27 mouse cellular contexts compared by ENCODE assay signal in the genomic region with DNA sequence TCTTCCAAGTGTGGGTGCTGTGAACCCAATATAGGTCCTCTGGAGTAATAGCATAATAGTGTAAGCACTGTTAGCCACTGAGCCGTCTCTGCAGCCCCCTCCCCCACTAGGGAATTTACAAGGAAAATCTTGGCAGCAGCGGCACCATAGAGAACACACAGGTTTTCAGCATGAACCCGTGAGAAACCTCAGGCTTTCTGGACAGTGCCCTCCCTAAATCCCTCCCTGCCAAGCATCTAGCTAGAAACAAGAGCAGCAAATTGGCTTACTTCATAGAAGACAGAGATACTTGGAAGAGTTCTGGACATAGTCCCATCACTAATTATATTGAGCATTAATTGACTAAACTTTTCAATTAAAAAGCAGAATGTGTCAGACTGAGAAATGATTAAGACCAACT. TPM values are rescaled to one million over a fixed set of nuclear protein-coding genes. Genes with fewer than 3 reads are reported as not detected.
DNase-seq lines count a peak whose midpoint lies in the region; ATAC-seq and TF ChIP-seq lines count a peak whose summit lies in the region.
"Had no signal": no experiment of that assay in that cellular context is flagged by ENCODE, and none has a peak within 500 bp of the region (broad histone marks: within the 10 kb centered on the region; RNA-seq: fewer than 3 reads in every experiment).

No protein-coding gene starts in this region.

- WGBS in forebrain, embryonic 16.5 days: 35% methylated on average over 3 of the region's 3 CpGs
- 64% methylated on average over 3 of the region's 3 CpGs for WGBS in forebrain, embryonic 11.5 days
- 39% methylated on average over 3 of the region's 3 CpGs for WGBS in limb, embryonic 13.5 days
- WGBS in limb, embryonic 10.5 days: 69% methylated on average over 3 of the region's 3 CpGs

- TF ChIP-seq CTCF in E14TG2a.4 (conservative IDR thresholded peaks at IDR 0.05; ENCODE audit: low read length): no peak
- no peak for TF ChIP-seq CTCF in brain, embryonic 14.5 days (IDR thresholded peaks at IDR 0.05; ENCODE audit: borderline replicate concordance, extremely low read depth, insufficient read depth, insufficient read length)

- no peak for DNase-seq in forebrain, embryonic 11.5 days (ENCODE audit: low spot score)
- DNase-seq in limb, embryonic 10.5 days (ENCODE audit: low spot score): no peak
- peak; percentile 85 for DNase-seq in brain, embryonic 14.5 days (ENCODE audit: low read depth)
- DNase-seq in layer of hippocampus, adult 8-10 months (ENCODE audit: low spot score in 2 of 2): no peak
- DNase-seq: adrenal gland, adult 8-10 months; adrenal gland, postnatal 25 days; B cell, adult 2 months; cerebellum, adult 18-20 months; cerebellum, adult 9-10 months; cerebellum, postnatal 14 days; gastrocnemius, postnatal 25 days; heart, adult 2 months; heart, postnatal 14 days had no signal

- H3K4me1 ChIP-seq in forebrain, embryonic 16.5 days (replicated peaks; ENCODE audit: control insufficient read depth, insufficient read depth, low read length): peaks cover 5% of the 10 kb centered on the region; the same call in 1 of the 2 replicates
- H3K4me1 ChIP-seq in forebrain, embryonic 11.5 days (replicated peaks; ENCODE audit: control insufficient read depth, insufficient read depth, low read length): no peaks in the 10 kb centered on the region
- H3K4me1 ChIP-seq in limb, embryonic 13.5 days: 0 out of 2 replicates have a peak, but pooled peaks cover 2% of the 10 kb centered on the region
- H3K4me1 ChIP-seq in limb, embryonic 10.5 days: no peaks in the 10 kb centered on the region
- peaks cover 3% of the 10 kb centered on the region for H3K4me1 ChIP-seq in E14TG2a.4 (replicated peaks; ENCODE audit: low read depth, low read length)
- H3K4me1 ChIP-seq: embryonic facial prominence, embryonic 12.5 days; embryonic facial prominence, embryonic 15.5 days; heart, embryonic 10.5 days; heart, embryonic 13.5 days; hindbrain, embryonic 12.5 days had no signal

- H3K36me3 ChIP-seq in forebrain, embryonic 16.5 days (ENCODE audit: control insufficient read depth, insufficient read depth): no peaks in the 10 kb centered on the region
- H3K36me3 ChIP-seq in forebrain, embryonic 11.5 days (ENCODE audit: control insufficient read depth, insufficient read depth, low read length): no peaks in the 10 kb centered on the region
- H3K36me3 ChIP-seq in limb, embryonic 13.5 days: no peaks in the 10 kb centered on the region
- H3K36me3 ChIP-seq in limb, embryonic 10.5 days: no peaks in the 10 kb centered on the region
- H3K36me3 ChIP-seq in E14TG2a.4 (ENCODE audit: insufficient read depth, low read length): no peaks in the 10 kb centered on the region
- H3K36me3 ChIP-seq: embryonic facial prominence, embryonic 12.5 days; embryonic facial prominence, embryonic 15.5 days; heart, embryonic 10.5 days; heart, embryonic 13.5 days; hindbrain, embryonic 12.5 days; hindbrain, embryonic 15.5 days had no signal

- peak; percentile 31; the same call in 1 of the 2 replicates for ATAC-seq in forebrain, embryonic 16.5 days
- ATAC-seq in forebrain, embryonic 11.5 days (replicated peaks; ENCODE audit: low FRiP score): no peak
- ATAC-seq in limb, embryonic 13.5 days (ENCODE audit: low FRiP score, low read depth): 0 out of 2 replicates have a peak, but pooled peaks have one; percentile 19
- ATAC-seq: activated CD4-positive, CD25-positive, alpha-beta regulatory T cell, adult 4 months; forebrain, embryonic 13.5 days; intestine, postnatal 0 days had no signal

- no peak overlapping the region for H3K9ac ChIP-seq in forebrain, embryonic 16.5 days (replicated peaks; ENCODE audit: low read depth, low read length)
- H3K9ac ChIP-seq in forebrain, embryonic 11.5 days (ENCODE audit: low read length): no peak overlapping the region
- H3K9ac ChIP-seq in limb, embryonic 13.5 days: no peak overlapping the region
- H3K9ac ChIP-seq: embryonic facial prominence, embryonic 12.5 days; embryonic facial prominence, embryonic 15.5 days; forebrain, embryonic 13.5 days; heart, embryonic 13.5 days; hindbrain, embryonic 12.5 days; hindbrain, embryonic 15.5 days had no signal

- no peak overlapping the region for H3K27ac ChIP-seq in forebrain, embryonic 16.5 days (ENCODE audit: low read length)
- no peak overlapping the region for H3K27ac ChIP-seq in forebrain, embryonic 11.5 days (ENCODE audit: low read depth, low read length)
- H3K27ac ChIP-seq in limb, embryonic 13.5 days: no peak overlapping the region
- H3K27ac ChIP-seq in limb, embryonic 10.5 days: no peak overlapping the region
- H3K27ac ChIP-seq: embryonic facial prominence, embryonic 12.5 days; embryonic facial prominence, embryonic 15.5 days; forebrain, embryonic 13.5 days; heart, adult 2 months; heart, embryonic 10.5 days; heart, embryonic 13.5 days; hindbrain, embryonic 12.5 days; hindbrain, embryonic 15.5 days had no signal

- no peak overlapping the region for H3K4me2 ChIP-seq in forebrain, embryonic 16.5 days (ENCODE audit: low read length)
- H3K4me2 ChIP-seq in forebrain, embryonic 11.5 days (ENCODE audit: low read depth, low read length, severe bottlenecking): no peak overlapping the region
- no peak overlapping the region for H3K4me2 ChIP-seq in limb, embryonic 13.5 days (replicated peaks)
- H3K4me2 ChIP-seq: embryonic facial prominence, embryonic 12.5 days; embryonic facial prominence, embryonic 15.5 days; forebrain, embryonic 13.5 days; heart, embryonic 13.5 days; hindbrain, embryonic 12.5 days; hindbrain, embryonic 15.5 days had no signal

- no peaks in the 10 kb centered on the region for H3K9me3 ChIP-seq in forebrain, embryonic 16.5 days (ENCODE audit: control insufficient read depth, low read length)
- no peaks in the 10 kb centered on the region for H3K9me3 ChIP-seq in forebrain, embryonic 11.5 days (ENCODE audit: control insufficient read depth, low read length)
- H3K9me3 ChIP-seq in limb, embryonic 13.5 days: no peaks in the 10 kb centered on the region
- H3K9me3 ChIP-seq in limb, embryonic 10.5 days (replicated peaks): no peaks in the 10 kb centered on the region
- no peaks in the 10 kb centered on the region for H3K9me3 ChIP-seq in E14TG2a.4 (ENCODE audit: low read length)
- H3K9me3 ChIP-seq: embryonic facial prominence, embryonic 12.5 days; embryonic facial prominence, embryonic 15.5 days; forebrain, embryonic 13.5 days; heart, embryonic 10.5 days; heart, embryonic 13.5 days; hindbrain, embryonic 12.5 days; hindbrain, embryonic 15.5 days had no signal

- H3K27me3 ChIP-seq in forebrain, embryonic 16.5 days (replicated peaks; ENCODE audit: control insufficient read depth, insufficient read depth, low read length): no peaks in the 10 kb centered on the region
- no peaks in the 10 kb centered on the region for H3K27me3 ChIP-seq in forebrain, embryonic 11.5 days (ENCODE audit: control insufficient read depth, insufficient read depth, low read length)
- H3K27me3 ChIP-seq in limb, embryonic 13.5 days: no peaks in the 10 kb centered on the region
- no peaks in the 10 kb centered on the region for H3K27me3 ChIP-seq in limb, embryonic 10.5 days (ENCODE audit: low read depth, poor library complexity, severe bottlenecking)
- H3K27me3 ChIP-seq in E14TG2a.4 (ENCODE audit: insufficient read depth, low read length): no peaks in the 10 kb centered on the region; the same call in 1 of the 2 replicates
- H3K27me3 ChIP-seq: CH12.LX; embryonic facial prominence, embryonic 12.5 days; embryonic facial prominence, embryonic 15.5 days; forebrain, embryonic 13.5 days; heart, embryonic 13.5 days; hindbrain, embryonic 12.5 days; hindbrain, embryonic 15.5 days had no signal

- H3K4me3 ChIP-seq in forebrain, embryonic 16.5 days (replicated peaks; ENCODE audit: low read length): no peak overlapping the region
- H3K4me3 ChIP-seq in forebrain, embryonic 11.5 days (ENCODE audit: low read depth, low read length): no peak overlapping the region
- no peak overlapping the region for H3K4me3 ChIP-seq in limb, embryonic 13.5 days
- no peak overlapping the region for H3K4me3 ChIP-seq in limb, embryonic 10.5 days
- 0 out of 2 replicates have a peak overlapping the region, but pooled peaks have one; percentile 17 for H3K4me3 ChIP-seq in E14TG2a.4 (replicated peaks; ENCODE audit: low read length)
- H3K4me3 ChIP-seq: embryonic facial prominence, embryonic 12.5 days; embryonic facial prominence, embryonic 15.5 days; forebrain, embryonic 13.5 days; heart, adult 2 months; heart, embryonic 10.5 days; heart, embryonic 13.5 days; hindbrain, embryonic 12.5 days; hindbrain, embryonic 15.5 days had no signal

- TF ChIP-seq POLR2A in brain, embryonic 14.5 days (IDR thresholded peaks at IDR 0.05; ENCODE audit: borderline replicate concordance, extremely low read depth, insufficient read depth, insufficient read length, poor library complexity, severe bottlenecking): no peak

RNA-seq across cellular contexts. Expression of a gene that starts 49.6 kb away (rescaled TPM):
- polyA plus RNA-seq in forebrain, embryonic 16.5 days (2015; fragmentation: Nextera tagmentation; extraction: Ambion mirVana): 89.5 and 102 TPM in 2 replicates
- 42.5 and 44.5 TPM in 2 replicates for polyA plus RNA-seq in forebrain, embryonic 11.5 days (2014; fragmentation: Nextera tagmentation; extraction: Ambion mirVana)
- 26.2 and 28.0 TPM in 2 replicates for polyA plus RNA-seq in limb, embryonic 13.5 days (2015; fragmentation: Nextera tagmentation; extraction: Ambion mirVana)
- polyA plus RNA-seq in limb, embryonic 10.5 days (2016; fragmentation: Nextera tagmentation; extraction: Ambion mirVana): 23.9 and 26.1 TPM in 2 replicates
- polyA plus RNA-seq in brain, embryonic 14.5 days (2012; rRNA removed): 76.0 and 183 TPM in 2 replicates
- total RNA-seq in layer of hippocampus, adult 8-10 months (2022): 100 to 1,000 TPM; 396 to 490 (median 435) TPM
- total RNA-seq: hematopoietic stem cell, adult 5-6 weeks had no signal
